Mouse (Mus musculus) adrenal gland (tissue): ENCODE results near the gene Tanc1.

Experiments used
- intact Hi-C: fragments of 180-260 bp; cut with DNase I; formaldehyde crosslinking; loops from one replicate; pipeline ENCODE4 v1.15.1; 2025

Gene Tanc1

GRCm38 (mm10) chr2:59785597-59785996, 173.8 kb downstream of the Tanc1 start:
- intact Hi-C loops = no loop called here

- intact Hi-C loops = no loop called here
These were observed 177.1 kb downstream of the Tanc1 start for GRCm38 (mm10) chr2:59788704-59789500.

GRCm38 (mm10) chr2:59791596-59791995, 179.8 kb downstream of the Tanc1 start:
- intact Hi-C loops = no loop called here

GRCm38 (mm10) chr2:59793337-59793736, 181.5 kb downstream of the Tanc1 start:
- intact Hi-C loops = no loop called here

GRCm38 (mm10) chr2:59794838-59795237, 183.0 kb downstream of the Tanc1 start:
- intact Hi-C loops = no loop called here

GRCm38 (mm10) chr2:59798934-59799532, 187.2 kb downstream of the Tanc1 start:
- intact Hi-C loops = no loop called here

- intact Hi-C loops = no loop called here
These were observed 187.7 kb downstream of the Tanc1 start for GRCm38 (mm10) chr2:59799572-59799971.

- intact Hi-C loops = no loop called here
These were observed 188.8 kb downstream of the Tanc1 start for GRCm38 (mm10) chr2:59800481-59801266.

- intact Hi-C loops = no loop called here
These were observed 191.0 kb downstream of the Tanc1 start for GRCm38 (mm10) chr2:59802722-59803387.

- intact Hi-C loops = no loop called here
These were observed 193.8 kb downstream of the Tanc1 start for GRCm38 (mm10) chr2:59805595-59805994.

GRCm38 (mm10) chr2:59806038-59806437, 194.2 kb downstream of the Tanc1 start:
- intact Hi-C loops = no loop called here

- intact Hi-C loops = no loop called here
These were observed 196.8 kb downstream of the Tanc1 start for GRCm38 (mm10) chr2:59808608-59809007.

GRCm38 (mm10) chr2:59810039-59810438, 198.2 kb downstream of the Tanc1 start:
- intact Hi-C loops = no loop called here

- intact Hi-C loops = no loop called here
These were observed 199.4 kb downstream of the Tanc1 start for GRCm38 (mm10) chr2:59811247-59811646.

- intact Hi-C loops = no loop called here
These were observed 200.8 kb downstream of the Tanc1 start for GRCm38 (mm10) chr2:59812641-59813040.

- intact Hi-C loops = no loop called here
These were observed 201.6 kb downstream of the Tanc1 start for GRCm38 (mm10) chr2:59813457-59813856.

- intact Hi-C loops = no loop called here
These were observed 203.2 kb downstream of the Tanc1 start for GRCm38 (mm10) chr2:59814997-59815396.

GRCm38 (mm10) chr2:59818663-59819062, 206.8 kb downstream of the Tanc1 start:
- intact Hi-C loops = no loop called here

- intact Hi-C loops = no loop called here
These were observed 207.6 kb downstream of the Tanc1 start for GRCm38 (mm10) chr2:59819415-59819814.

GRCm38 (mm10) chr2:59820088-59820487, 208.2 kb downstream of the Tanc1 start:
- intact Hi-C loops = no loop called here

- intact Hi-C loops = no loop called here
These were observed 209.2 kb downstream of the Tanc1 start for GRCm38 (mm10) chr2:59821044-59821443.

- intact Hi-C loops = no loop called here
These were observed 212.4 kb downstream of the Tanc1 start for GRCm38 (mm10) chr2:59824289-59824688.
